Mouse (Mus musculus) liver, embryonic 14.5 days (tissue): ENCODE data around the gene Pgam1.

ENCODE experiments used
- CTCF ChIP-seq: IDR thresholded peaks from 2 replicates; pipeline ENCODE4 v1.5.1; 2016; ENCODE audit warnings: antibody characterized with exemption, low read depth, control low read depth
- EP300 ChIP-seq: IDR thresholded peaks from 2 replicates; pipeline ENCODE4 v1.6.1; 2016; ENCODE audit warnings: antibody characterized with exemption, low read depth

GRCm38 (mm10) chr19:41900495-41901090 is 11.1 kb upstream of the Pgam1 start:
- TF ChIP-seq EP300 = no peak
- no peak for TF ChIP-seq CTCF
